Mouse (Mus musculus) telencephalon, adult 2 months (tissue): ENCODE measurements at regions not wholly inside any gene's neighbourhood (a gene's known extent, or its start where the extent isn't known, plus 50 kb on each side); places are given as distances from the start of the nearest gene placed in this dataset.
"Not testable (repeated sequence)": the region's sequence is repeated elsewhere in the genome, so short reads cannot be mapped to it uniquely, and the experiment has no call there.

Source experiments
- DNase-seq: peaks from one replicate; pipeline ENCODE4 v3.0.0-alpha.2; 2011; ENCODE audit warnings: low read depth, low spot score

DNA sequence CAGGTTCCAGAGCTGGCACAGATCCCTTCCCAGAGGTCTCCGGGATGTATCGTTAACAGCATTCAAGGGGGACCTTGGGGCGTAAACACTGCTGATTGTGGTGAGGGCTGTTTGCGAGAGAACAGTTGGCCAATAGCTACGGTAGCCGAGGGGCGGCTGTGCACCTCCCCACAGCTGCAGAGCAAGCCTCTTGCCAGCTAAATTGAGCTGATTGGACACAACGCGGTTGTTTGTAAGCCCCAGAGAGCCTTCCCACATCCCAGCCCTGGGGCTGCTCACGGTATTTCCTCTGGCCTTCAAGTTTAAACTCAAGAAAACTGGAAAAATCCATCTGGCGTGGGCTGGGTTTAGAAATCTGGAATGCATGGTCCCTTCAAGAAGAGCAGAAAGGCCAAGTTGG is 114.6 kb upstream of the Gm5148 start:
- DNase-seq = no peak

DNA sequence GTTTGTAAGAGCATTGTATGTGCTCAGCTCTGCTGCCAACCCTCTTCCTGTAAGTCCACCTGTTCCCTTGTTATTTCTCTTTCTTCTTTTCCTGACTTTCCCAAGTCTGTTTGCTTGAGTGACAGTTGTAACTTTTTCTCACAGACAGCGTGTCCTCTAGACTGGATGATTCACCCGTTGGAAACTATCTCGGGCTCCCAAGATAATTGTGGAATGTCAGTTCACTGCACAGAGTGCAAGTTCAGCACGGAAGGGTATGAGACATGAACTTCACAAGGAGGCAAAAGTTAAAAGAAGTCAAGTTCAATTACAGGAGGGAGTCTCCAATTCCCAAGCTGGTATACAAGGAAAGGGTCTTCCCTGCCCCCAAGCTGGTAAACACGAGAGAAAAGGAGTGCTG is 112.5 kb upstream of the Gm5148 start:
- no peak for DNase-seq

DNA sequence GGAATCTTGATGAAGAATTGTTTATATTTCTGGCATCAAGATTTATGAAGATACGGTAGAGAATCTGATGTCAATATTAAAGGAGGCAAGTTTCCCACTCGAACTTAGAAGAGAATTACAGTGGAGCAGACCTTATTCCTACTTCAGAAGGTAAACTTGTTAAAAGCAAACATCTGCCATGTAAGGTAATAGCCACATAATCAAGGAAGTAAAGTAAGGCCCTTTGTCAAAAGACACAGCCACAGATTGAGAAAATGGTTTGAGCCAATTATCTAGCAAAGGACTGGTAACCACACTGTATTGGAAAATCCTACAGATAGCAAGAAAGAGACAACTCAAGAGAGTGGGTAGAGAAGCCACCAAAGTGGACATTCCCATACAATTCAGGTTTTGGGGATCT is 111.4 kb upstream of the Gm5148 start:
- DNase-seq = no peak

DNA sequence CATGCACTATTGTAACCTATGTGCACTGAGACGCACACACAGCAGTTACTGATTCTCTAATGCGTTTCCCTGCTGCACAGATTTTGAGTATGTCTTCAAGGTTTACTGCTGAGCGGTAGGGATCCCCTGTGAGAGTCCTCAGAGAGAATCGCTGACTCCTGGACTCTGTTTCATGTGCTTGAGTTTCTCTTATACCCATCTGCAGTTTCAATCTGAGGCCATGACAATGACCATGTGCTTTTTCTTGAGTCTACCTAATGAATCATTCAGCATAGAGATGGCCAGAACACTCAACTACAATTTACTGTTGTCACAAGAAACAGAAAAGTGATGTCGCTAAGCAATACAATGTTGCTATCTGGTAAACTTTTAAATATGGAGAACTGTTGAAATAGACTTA is 110.8 kb upstream of the Gm5148 start:
- DNase-seq = no peak

DNA sequence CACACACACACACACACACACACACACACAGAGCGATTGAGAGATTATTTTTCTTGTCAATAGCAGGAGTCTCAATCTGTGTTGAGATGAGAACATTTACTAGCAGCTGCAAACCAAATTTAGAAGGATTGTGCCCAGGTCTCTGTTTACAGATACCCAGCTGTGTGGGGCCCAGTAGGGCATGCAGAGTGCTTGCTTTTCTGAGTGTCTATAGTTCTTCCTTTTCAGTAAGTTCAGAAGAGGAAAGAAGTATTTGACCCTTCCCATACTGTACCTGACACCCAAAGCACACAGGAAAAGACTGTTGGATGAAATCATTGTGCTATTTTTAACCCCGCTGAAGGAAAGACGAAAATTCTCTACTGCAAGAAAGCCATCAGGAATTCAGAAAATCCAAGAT is 110.3 kb upstream of the Gm5148 start:
- DNase-seq = no peak

- no peak for DNase-seq
Observed at GRCm38 (mm10) chr3:37833387-37833786, 109.1 kb upstream of the Gm5148 start.

- no peak for DNase-seq
Observed at GRCm38 (mm10) chr3:37827546-37827945, 103.3 kb upstream of the Gm5148 start.

DNA sequence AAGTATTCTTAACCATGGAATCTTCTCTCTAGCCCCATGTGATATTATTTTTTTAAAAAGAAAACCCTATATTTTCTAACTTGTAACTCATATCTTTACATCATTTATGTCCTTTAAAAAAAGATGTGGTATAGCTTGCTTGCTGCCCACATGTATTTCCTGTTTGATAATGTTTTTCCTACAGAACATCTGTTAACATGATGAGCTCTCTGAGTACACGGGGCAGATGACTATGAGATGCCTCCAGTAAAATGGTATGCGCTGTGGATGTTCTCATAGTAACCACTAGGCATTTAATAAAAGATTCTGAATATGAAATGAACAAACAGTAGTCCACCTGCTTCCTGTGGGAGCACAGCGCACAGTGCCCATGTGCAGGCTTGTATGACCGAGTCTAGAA is 101.3 kb upstream of the Gm5148 start:
- no peak for DNase-seq

- no peak for DNase-seq
Observed at GRCm38 (mm10) chr3:37824681-37825080, 100.4 kb upstream of the Gm5148 start.

GRCm38 (mm10) chr3:37819503-37819902 is 95.2 kb upstream of the Gm5148 start:
- DNase-seq = no peak

- no peak for DNase-seq
Observed at GRCm38 (mm10) chr3:37817434-37817805, 93.1 kb upstream of the Gm5148 start.

- DNase-seq = peak; percentile 69
Observed at GRCm38 (mm10) chr3:37816781-37817433, 92.6 kb upstream of the Gm5148 start.

DNA sequence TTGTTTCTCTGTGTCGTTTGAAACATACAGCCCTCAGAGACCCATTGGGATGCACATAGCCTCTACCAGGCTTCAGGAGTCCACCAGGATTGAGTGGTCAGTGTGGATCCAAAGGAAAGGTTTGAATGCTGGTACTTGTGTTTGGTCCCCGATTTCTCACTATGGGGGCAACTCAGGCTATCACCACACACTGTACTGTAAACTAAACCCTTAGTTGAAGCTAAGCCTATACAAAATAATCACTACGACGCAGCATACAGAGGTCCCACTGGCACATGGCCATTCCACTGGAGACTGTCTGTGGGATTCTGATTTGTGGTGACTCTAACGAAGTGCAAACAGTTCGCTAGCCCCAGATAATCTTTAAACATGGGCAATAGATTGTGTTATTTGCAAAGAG is 91.5 kb upstream of the Gm5148 start:
- DNase-seq = no peak

- no peak for DNase-seq
Observed at GRCm38 (mm10) chr3:37812936-37813335, 88.6 kb upstream of the Gm5148 start.

GRCm38 (mm10) chr3:37811429-37811828 is 87.1 kb upstream of the Gm5148 start:
- DNase-seq = no peak

GRCm38 (mm10) chr3:37810763-37811162 is 86.5 kb upstream of the Gm5148 start:
- DNase-seq = no peak

GRCm38 (mm10) chr3:37805805-37806148 is 81.5 kb upstream of the Gm5148 start:
- DNase-seq = no peak

- peak; percentile 83 for DNase-seq
Observed at GRCm38 (mm10) chr3:37804941-37805804, 80.9 kb upstream of the Gm5148 start.

DNA sequence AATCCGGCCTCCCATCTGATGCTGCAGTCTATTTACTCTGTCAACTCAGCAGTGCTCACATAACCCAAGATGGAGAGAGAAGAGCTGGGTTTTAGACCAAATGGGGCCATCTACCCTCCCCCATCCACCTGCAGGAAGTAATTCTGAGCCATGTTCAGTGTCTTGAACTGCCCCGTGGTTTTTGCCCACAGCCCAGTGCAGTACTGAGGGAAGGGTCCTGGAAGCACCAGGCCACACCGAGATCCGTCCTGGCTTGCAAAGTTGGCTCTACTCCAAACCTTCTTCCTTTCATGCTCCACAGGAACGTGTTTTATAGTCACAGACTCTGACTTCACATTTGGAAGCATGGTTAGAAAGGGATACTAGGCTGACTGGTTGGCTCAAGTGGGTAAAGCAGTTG is 80.0 kb upstream of the Gm5148 start:
- no peak for DNase-seq

GRCm38 (mm10) chr3:37803781-37804180 is 79.5 kb upstream of the Gm5148 start:
- not testable (repeated sequence) for DNase-seq

DNA sequence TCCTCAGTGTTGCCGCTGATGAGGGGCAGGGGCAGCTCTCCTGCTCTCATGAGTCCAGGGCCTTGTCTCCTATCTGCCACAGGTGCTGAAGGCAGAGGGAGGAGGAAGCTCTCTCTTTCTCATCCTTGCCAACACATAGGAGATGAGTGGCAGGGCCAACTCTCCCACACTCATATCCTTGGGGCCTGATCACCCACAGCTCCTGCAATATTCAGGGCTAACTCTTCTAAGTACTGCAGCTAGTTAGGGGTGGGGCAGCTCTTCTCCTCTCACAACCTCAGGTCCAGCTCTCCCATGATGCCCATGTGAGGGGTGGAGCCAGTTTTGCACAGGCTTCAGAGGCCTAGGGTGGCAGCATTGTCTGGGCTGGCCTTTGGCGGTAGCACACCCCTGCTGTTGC is 77.3 kb upstream of the Gm5148 start:
- no peak for DNase-seq

GRCm38 (mm10) chr3:37799809-37800208 is 75.5 kb upstream of the Gm5148 start:
- no peak for DNase-seq

DNA sequence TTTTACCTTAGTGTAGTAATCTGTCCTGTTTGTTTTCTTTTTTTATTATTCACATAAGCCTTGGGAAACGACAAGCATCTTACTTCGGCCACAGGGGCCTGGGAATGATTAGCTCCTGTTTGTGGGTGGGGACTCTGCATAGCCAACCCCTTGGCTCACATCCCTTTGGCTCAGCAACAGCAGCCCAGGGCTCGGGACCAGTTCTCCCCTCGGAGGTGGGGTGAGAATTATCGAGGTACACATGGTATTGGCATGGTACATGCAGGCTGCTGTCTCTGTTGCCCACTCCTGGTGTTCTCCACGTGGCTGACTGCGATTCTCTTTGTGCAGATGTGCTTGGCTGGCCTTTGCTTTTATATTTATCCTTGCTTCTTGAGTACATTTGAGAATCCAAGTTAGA is 65.4 kb upstream of the Gm5148 start:
- no peak for DNase-seq
